Mouse (Mus musculus) kidney, adult 9 months (tissue): ENCODE measurements at regions not wholly inside any gene's neighbourhood (a gene's known extent, or its start where the extent isn't known, plus 50 kb on each side); places are given as distances from the start of the nearest gene placed in this dataset.
A peak's percentile ranks its signal among the peaks of the same experiment; 100 is the strongest.

Experiments used
- DNase-seq: peaks from one replicate; pipeline ENCODE4 v3.0.0; 2022

- DNase-seq: peak; percentile 44
Observed at GRCm38 (mm10) chr6:133904501-133904900, 50.9 kb upstream of the Kap start.

GRCm38 (mm10) chr6:133934667-133935066 lies 81.1 kb upstream of the Kap start:
- DNase-seq: no peak

DNA sequence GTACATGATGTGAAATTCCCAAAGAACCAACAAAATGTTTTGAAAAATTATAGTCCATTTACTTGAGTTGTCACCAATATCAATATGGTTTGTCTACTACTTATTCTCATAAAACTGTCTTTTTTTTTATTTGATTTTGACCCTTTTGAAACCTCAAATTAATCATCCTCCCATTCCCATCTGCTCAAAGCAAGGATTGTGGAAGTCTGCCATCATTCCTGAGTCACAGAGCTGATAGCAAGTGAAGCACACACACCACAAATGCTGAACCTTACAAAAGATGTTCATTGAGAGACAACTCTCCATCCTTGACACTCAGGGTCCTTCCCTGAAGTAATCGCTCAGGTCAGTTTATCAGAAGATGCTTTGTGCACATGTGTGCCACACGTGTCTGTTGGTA lies 82.1 kb upstream of the Kap start:
- no peak for DNase-seq

DNA sequence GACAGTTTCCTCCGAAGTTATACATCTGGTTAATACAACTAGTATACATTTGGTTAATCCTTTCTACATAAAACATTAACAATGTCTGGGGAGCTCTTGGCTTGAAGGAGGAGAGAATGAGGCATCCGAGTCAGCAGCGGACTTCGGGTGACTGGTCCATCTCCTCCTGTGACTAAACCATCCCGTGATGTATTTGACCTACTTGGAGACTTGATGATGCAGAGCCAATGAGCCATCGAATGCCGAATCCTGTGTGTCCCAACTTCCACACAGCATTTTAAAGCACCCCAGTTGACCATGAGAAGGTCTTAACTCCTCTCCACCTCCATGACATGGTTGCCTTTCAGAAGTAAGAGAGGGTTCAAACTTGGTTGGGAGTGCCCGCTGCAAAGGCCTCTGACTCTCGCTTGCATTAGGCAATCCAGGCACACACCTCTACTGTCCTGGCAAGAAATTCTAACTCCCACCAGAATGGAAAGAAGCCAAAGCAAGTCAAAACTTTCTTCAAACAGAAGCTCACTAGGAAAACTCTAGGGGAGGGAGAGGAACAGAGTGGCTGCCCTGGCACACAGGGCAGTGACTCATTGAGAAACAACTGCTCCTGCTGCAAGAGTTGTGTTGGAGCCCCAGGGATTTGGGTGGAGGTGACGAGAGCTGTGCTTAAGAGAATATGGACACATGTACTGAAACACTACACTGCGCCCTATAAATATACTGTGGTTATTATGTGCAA lies 75.4 kb upstream of the Etv6 start:
- DNase-seq: no peak

DNA sequence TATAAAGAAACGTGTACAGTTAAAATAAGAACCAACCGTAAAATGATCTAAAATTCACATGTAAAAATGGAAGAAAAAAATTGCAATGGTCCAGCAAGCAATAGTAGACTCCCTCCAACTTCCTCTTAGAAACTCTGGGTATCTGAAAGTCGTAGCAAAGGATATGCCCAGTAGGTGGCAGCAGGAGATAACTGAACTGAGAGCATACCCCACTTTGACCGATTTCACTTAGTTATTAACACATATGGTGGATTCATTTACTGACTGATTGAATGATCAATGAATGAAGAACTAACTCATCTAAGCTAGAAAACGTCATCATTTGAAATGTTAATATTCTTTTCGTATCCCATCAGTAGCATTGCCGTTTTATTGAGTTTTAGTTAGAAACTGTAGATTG lies 74.8 kb upstream of the Etv6 start:
- DNase-seq: peak; percentile 88

DNA sequence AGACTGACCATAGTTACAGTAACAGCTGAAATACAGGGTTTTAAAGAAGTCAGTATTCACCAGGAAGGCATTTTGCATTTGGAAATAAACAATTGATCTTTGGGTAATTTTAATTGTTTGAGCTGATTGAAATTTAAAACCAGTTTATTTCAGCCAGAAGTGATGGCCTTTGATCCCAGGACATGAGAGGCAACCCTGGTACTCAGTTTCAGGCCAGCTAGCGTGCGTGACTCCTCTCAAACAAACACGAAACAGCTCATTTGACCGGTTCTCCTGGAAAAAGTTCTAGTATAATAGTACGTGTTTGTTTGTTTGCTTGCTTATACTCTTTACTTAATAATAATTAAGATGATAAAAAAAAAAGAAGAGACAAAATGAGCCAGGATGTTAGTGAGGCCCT lies 72.9 kb upstream of the Etv6 start:
- no peak for DNase-seq

- no peak for DNase-seq
Observed at GRCm38 (mm10) chr6:133963264-133963663, 72.2 kb upstream of the Etv6 start.

DNA sequence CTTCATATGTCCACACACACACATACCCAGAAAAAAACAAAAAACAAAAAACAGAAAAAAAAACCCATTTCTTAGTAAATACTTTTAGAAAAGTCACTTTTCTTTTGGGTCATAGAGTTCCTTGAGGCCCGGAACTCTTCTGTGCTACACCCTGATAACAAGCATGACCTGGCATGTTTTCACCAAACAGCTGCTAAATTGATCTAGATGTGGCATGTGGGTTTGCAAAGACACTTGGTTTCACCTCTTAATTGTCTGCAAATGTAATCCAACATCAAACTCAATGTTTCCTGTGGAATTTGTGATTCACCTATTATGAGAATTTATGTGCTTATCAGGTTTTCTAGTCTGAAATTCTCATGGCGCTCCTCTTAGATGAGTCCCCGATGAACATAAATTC lies 68.2 kb upstream of the Etv6 start:
- no peak for DNase-seq

GRCm38 (mm10) chr6:133972054-133972705 lies 63.3 kb upstream of the Etv6 start:
- no peak for DNase-seq

DNA sequence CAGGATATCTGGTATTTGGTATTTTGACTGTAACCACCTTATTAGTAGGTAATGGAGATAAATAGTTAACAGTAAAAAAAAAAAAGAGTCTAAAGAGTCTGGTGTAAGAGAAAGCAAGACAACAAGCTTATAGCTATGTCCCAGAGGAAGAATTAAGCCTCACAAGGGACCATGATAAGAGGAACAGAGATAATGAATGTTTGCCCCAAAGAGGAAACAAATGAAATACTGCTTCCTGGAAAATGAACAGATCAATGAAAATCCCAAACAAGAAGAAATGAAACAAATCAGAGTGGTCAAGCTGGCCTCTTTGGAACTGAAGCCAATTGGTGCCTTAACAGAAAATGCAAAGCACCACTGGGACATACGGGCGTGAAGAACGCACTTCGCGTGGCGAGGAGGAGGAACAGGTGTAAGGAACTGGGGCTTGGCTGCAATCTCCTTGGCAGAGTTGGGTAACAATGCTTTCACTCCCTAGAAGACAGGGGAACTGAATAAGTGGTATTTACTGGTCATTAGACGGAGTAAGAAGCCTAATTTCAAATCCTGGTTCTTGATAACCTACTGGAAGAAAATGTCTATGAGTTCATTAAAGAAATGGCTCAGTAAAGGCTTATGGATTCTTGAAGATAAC lies 62.2 kb upstream of the Etv6 start:
- no peak for DNase-seq

GRCm38 (mm10) chr6:133975951-133976350 lies 59.5 kb upstream of the Etv6 start:
- DNase-seq: no peak

DNA sequence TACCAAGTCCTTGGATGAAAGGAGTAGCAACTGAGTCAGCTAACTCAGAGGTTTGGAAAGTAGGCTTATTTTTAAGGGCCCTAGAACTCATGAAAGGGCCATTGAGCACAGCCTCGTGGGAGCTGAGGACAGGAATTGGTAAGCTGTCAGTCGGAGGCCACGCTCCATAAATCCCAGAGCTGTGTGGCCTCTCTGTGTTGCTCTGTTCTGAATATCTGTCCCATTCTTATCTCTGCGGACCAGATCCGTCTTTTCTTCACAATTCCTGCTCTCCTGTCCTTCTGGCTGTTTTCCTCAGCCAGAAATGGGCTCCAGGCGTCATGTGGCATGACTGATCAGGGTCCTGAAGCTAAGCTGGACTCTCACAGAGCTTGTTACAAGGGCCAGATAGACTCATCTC lies 58.6 kb upstream of the Etv6 start:
- no peak for DNase-seq

DNA sequence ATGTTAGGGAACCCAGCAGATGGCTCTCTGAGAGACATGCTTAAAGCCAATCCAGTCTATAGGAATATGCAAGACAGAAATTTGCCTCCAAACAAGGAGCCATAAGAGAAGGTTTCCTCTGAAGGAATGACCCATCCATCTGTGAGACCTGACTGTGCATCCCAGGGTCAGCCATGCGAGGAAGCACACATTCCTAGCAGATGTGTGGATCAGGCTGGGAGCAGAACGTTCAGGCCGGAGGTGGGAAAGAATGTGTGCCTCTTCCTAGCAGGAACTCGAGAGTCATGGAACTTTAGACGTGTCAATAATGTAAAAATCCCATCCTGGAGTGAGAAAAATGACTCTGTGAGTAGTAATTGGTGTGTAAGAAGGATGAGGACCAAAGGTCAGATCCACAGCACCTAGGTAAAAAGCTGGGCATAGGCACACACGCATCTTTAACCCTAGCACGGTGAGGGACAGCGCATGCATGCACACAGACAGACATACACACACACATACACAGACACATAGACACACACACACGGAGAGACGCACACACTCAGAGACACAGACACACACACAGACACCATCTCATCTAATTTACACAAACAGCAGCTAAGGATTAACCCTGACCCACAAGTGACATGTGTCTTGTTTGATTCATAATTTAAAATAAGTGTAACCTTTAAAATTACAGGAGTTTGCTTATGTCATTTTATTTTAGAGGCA lies 51.5 kb upstream of the Etv6 start:
- no peak for DNase-seq

GRCm38 (mm10) chr6:133984666-133985355 lies 50.7 kb upstream of the Etv6 start:
- peak; percentile 14 for DNase-seq
